Mouse (Mus musculus): ENCODE results near the gene Sipa1l2. TPM values are rescaled to one million over a fixed set of nuclear protein-coding genes. Genes with fewer than 3 reads are reported as not detected.

Gene Sipa1l2
- polyA plus RNA-seq, 2 experiments, result 0.47 to 0.69 TPM

GRCm38 (mm10) chr8:125445225-125445609 is 124.4 kb downstream of the Sipa1l2 start:
- DNase-seq (ENCODE audit: low read depth in 3 of 3, low spot score in 3 of 3) (no peak), ATAC-seq (ENCODE audit: insufficient read depth) (no peak)
- no peak overlapping the region for H3K4me3 ChIP-seq (ENCODE audit: insufficient read depth in 1 of 2, low read depth in 2 of 2, low read length in 2 of 2)
- no peaks in the 10 kb centered on the region for H3K27me3 ChIP-seq (ENCODE audit: control insufficient read depth, insufficient read depth, low read length)
- H3K9ac ChIP-seq (replicated peaks), result no peak overlapping the region
- H3K9me3 ChIP-seq (ENCODE audit: control insufficient read depth, low read length), result no peaks in the 10 kb centered on the region
- H3K4me2 ChIP-seq (ENCODE audit: low read depth), result no peak overlapping the region
- no peaks in the 10 kb centered on the region for H3K36me3 ChIP-seq (replicated peaks; ENCODE audit: control insufficient read depth, insufficient read depth, low read depth)
- 49% methylated on average over 3 of the region's 3 CpGs for WGBS (ENCODE audit: insufficient replicate concordance)
- H3K27ac ChIP-seq, result no peak overlapping the region
- peaks cover 0 to 12% of the 10 kb centered on the region in 2 experiments; a peak in 2 of 4 replicates for H3K4me1 ChIP-seq (replicated peaks; ENCODE audit: control insufficient read depth in 2 of 2, insufficient read depth in 2 of 2, low read length in 1 of 2)
- TF ChIP-seq CTCF (IDR thresholded peaks at IDR 0.05; ENCODE audit: low read depth) (no peak), EP300 (IDR thresholded peaks at IDR 0.05; ENCODE audit: low read depth) (no peak)

DNA sequence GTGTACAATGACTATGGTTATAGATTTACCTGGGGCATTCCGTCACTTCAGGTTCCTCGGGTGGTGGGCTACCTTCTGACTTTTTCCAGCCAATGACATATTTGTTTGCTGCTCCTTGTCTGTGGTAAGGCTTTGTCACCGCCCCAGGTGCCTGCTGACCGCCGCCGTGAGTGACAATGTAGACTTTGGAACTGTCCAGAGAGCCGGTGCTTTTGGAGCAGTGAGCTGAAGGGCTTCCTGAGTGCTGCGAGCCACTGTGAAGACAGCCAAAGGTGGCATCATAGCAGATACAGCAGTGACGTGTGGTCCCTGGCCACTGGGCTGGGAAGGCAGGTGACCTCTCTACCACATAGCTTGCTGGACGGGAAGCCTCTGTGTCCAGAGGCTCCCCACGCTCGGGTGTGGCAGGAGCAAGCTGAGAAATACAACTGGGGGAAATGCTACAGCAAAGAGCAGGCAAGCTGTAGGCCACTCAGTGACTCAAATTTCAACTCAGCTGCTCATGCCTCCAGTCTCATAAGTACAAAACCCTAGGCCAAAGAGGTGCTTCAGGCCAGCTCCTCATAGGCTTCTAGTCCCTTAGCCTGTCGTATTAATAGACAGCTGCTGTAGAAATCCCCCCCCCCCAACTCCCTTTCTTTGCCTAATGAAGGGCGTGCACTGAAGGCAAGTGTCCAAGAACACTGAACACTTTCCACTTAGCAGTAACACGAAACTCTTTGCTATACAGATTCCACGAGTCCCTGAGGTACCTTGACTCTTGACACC is 125.0 kb downstream of the Sipa1l2 start:
- Histone ChIP-seq H3K27me3 (ENCODE audit: control insufficient read depth, insufficient read depth, low read length) (no peaks in the 10 kb centered on the region), H3K9me3 (ENCODE audit: control insufficient read depth, low read length) (no peaks in the 10 kb centered on the region), H3K4me2 (ENCODE audit: low read depth) (no peak overlapping the region), H3K9ac (replicated peaks) (no peak overlapping the region), H3K36me3 (replicated peaks; ENCODE audit: control insufficient read depth, insufficient read depth, low read depth) (no peaks in the 10 kb centered on the region), H3K27ac (no peak overlapping the region), H3K4me1 (replicated peaks; ENCODE audit: control insufficient read depth in 2 of 2, insufficient read depth in 2 of 2, low read length in 1 of 2) (peaks cover 0 to 12% of the 10 kb centered on the region in 2 experiments; a peak in 2 of 4 replicates), H3K4me3 (ENCODE audit: insufficient read depth in 1 of 2, low read depth in 2 of 2, low read length in 2 of 2) (no peak overlapping the region)
- no peak for TF ChIP-seq EP300 (IDR thresholded peaks at IDR 0.05; ENCODE audit: low read depth)
- TF ChIP-seq CTCF (IDR thresholded peaks at IDR 0.05; ENCODE audit: low read depth), result no peak
- ATAC-seq (ENCODE audit: insufficient read depth), result no peak
- DNase-seq (ENCODE audit: low read depth in 3 of 3, low spot score in 3 of 3), result no peak
- 56% methylated on average over 16 of the region's 16 CpGs for WGBS (ENCODE audit: insufficient replicate concordance)

DNA sequence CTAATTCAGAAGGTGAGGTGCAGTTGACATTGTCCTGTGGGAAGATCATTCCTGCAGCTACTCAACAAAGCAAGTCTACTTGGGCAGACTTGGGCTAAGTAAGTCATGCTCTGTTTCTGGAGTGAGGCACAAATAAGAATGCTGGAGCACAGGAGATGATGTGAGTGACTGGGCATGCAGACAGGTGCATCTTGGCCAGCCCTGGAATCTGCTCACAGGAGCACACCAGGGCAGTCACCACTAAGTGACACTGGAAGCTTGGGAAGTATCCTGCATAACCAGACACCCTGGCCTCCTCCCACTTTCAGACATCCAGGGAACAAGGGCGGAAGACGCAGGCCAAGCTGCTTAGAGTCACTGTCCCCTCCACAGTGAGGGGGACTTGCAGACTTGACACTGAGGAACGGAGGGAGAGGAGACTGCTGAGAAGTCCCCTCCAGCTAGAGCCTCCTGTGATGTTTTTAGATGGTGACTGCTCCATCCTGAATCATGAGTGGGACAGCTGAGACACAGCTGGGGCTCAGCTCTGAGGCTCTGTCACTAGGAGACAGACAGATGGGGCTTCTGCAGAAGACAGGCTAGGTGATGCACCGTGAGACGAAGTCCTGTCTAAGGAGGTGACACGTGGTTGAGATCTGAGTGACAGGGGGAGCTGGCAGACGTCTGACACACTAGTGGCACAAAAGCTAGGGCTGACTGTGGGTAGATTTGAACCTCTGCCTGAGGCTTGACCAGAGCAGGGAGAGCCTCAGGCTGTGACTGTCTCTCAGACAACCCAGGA is 134.1 kb downstream of the Sipa1l2 start:
- 57% methylated on average over 7 of the region's 7 CpGs for WGBS (ENCODE audit: insufficient replicate concordance)

DNA sequence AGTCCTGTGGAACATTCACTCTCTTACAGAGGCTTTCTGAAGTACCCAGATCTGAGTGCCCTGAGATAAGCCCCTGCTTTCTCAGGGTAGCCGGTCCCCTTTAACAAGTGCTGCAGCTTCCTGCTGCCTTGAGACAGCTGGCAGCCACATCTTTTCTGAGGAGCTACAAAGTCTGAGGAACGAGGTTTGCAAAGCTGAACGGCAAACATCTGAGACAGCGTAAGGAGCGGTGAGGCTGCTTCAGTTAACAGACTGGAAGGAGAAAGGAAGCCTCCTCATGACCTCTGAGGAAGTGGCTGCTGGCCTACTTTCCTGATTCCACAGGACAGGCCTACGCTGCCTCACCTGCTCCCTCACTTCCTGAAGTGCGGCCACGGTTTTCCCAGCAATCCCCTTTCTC is 135.5 kb downstream of the Sipa1l2 start:
- 34% methylated on average over 8 of the region's 8 CpGs for WGBS (ENCODE audit: insufficient replicate concordance)
- ATAC-seq (ENCODE audit: insufficient read depth), result no peak

More for the DNA sequence above, 134.1 kb downstream of the Sipa1l2 start:
- no peak for ATAC-seq (ENCODE audit: insufficient read depth)
- H3K4me3 ChIP-seq (ENCODE audit: insufficient read depth in 1 of 2, low read depth in 2 of 2, low read length in 2 of 2), result no peak overlapping the region
- H3K4me1 ChIP-seq (replicated peaks; ENCODE audit: control insufficient read depth in 2 of 2, insufficient read depth in 2 of 2, low read length in 1 of 2), result no peaks in the 10 kb centered on the region
- H3K4me2 ChIP-seq (ENCODE audit: low read depth), result no peak overlapping the region
- no peaks in the 10 kb centered on the region for H3K9me3 ChIP-seq (ENCODE audit: control insufficient read depth, low read length)
- H3K9ac ChIP-seq (replicated peaks), result no peak overlapping the region
- no peaks in the 10 kb centered on the region for H3K36me3 ChIP-seq (replicated peaks; ENCODE audit: control insufficient read depth, insufficient read depth, low read depth)
- no peaks in the 10 kb centered on the region for H3K27me3 ChIP-seq (ENCODE audit: control insufficient read depth, insufficient read depth, low read length)
- no peak overlapping the region for H3K27ac ChIP-seq
- TF ChIP-seq EP300 (IDR thresholded peaks at IDR 0.05; ENCODE audit: low read depth), result no peak
- no peak for DNase-seq (ENCODE audit: low read depth in 3 of 3, low spot score in 3 of 3)

GRCm38 (mm10) chr8:125431321-125431720 is 138.3 kb downstream of the Sipa1l2 start:
- no peaks in the 10 kb centered on the region for H3K36me3 ChIP-seq (replicated peaks; ENCODE audit: control insufficient read depth, insufficient read depth, low read depth)
- H3K4me3 ChIP-seq (ENCODE audit: insufficient read depth in 1 of 2, low read depth in 2 of 2, low read length in 2 of 2), result no peak overlapping the region
- H3K27ac ChIP-seq, result no peak overlapping the region
- H3K9ac ChIP-seq (replicated peaks), result no peak overlapping the region
- no peaks in the 10 kb centered on the region for H3K9me3 ChIP-seq (ENCODE audit: control insufficient read depth, low read length)
- DNase-seq (ENCODE audit: low read depth in 3 of 3, low spot score in 3 of 3) (peak in 1 of 3 experiments; percentile 7), ATAC-seq (ENCODE audit: insufficient read depth) (peak; percentile 44; the same call in 1 of the 2 replicates)
- WGBS (ENCODE audit: insufficient replicate concordance), result 72% methylated on average over 3 of the region's 3 CpGs
- no peak for TF ChIP-seq CTCF (IDR thresholded peaks at IDR 0.05; ENCODE audit: low read depth)
- no peak overlapping the region for H3K4me2 ChIP-seq (ENCODE audit: low read depth)
- no peaks in the 10 kb centered on the region for H3K4me1 ChIP-seq (replicated peaks; ENCODE audit: control insufficient read depth in 2 of 2, insufficient read depth in 2 of 2, low read length in 1 of 2)
- no peaks in the 10 kb centered on the region for H3K27me3 ChIP-seq (ENCODE audit: control insufficient read depth, insufficient read depth, low read length)

More for the DNA sequence above, 135.5 kb downstream of the Sipa1l2 start:
- Histone ChIP-seq H3K4me1 (replicated peaks; ENCODE audit: control insufficient read depth in 2 of 2, insufficient read depth in 2 of 2, low read length in 1 of 2) (no peaks in the 10 kb centered on the region), H3K27me3 (ENCODE audit: control insufficient read depth, insufficient read depth, low read length) (no peaks in the 10 kb centered on the region), H3K36me3 (replicated peaks; ENCODE audit: control insufficient read depth, insufficient read depth, low read depth) (no peaks in the 10 kb centered on the region), H3K27ac (no peak overlapping the region), H3K4me3 (ENCODE audit: insufficient read depth in 1 of 2, low read depth in 2 of 2, low read length in 2 of 2) (no peak overlapping the region), H3K9ac (replicated peaks) (no peak overlapping the region), H3K9me3 (ENCODE audit: control insufficient read depth, low read length) (no peaks in the 10 kb centered on the region), H3K4me2 (ENCODE audit: low read depth) (no peak overlapping the region)
- no peak for DNase-seq (ENCODE audit: low read depth in 3 of 3, low spot score in 3 of 3)
- no peak for TF ChIP-seq CTCF (IDR thresholded peaks at IDR 0.05; ENCODE audit: low read depth)
- no peak for TF ChIP-seq EP300 (IDR thresholded peaks at IDR 0.05; ENCODE audit: low read depth)
